Mouse (Mus musculus) skeletal muscle tissue, postnatal 0 days (tissue): Measurements from ENCODE around the gene Prg2. TPM values are rescaled to one million over a fixed set of nuclear protein-coding genes. Genes with fewer than 3 reads are reported as not detected.

Source experiments
- polyA plus RNA-seq: library from polyadenylated mRNA; unstranded; fragments of >200 nt; fragmentation: Nextera tagmentation; extraction: Ambion mirVana; gene quantifications from 2 replicates; pipeline ENCODE4 v1.2.1, GENCODE M21; 2015

Gene Prg2
- polyA plus RNA-seq, result not detected in 2 replicates

DNA sequence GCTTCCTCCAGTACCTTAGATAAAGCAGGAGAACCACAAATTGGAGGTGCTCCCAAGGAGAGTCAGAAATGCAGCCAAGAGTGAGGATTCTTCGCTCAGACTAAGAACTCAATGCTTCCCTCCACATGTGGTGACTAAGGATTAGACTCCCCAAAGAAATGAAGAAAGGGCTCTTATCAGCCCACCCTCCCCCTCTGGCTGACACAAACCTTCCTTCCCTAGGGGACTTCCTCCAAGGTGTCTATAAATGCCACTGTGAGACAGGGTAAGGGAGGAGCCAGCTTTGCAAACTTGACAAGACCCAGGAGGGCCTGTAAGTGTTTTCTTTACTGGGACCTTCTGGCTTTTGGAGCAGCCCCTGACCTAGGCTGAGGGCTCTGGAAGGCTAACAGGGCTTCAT is at the start of gene Prg2:
Gene Prg2 (plus strand): TSS at position 274 of the 400 bp plus-strand sequence.

DNA sequence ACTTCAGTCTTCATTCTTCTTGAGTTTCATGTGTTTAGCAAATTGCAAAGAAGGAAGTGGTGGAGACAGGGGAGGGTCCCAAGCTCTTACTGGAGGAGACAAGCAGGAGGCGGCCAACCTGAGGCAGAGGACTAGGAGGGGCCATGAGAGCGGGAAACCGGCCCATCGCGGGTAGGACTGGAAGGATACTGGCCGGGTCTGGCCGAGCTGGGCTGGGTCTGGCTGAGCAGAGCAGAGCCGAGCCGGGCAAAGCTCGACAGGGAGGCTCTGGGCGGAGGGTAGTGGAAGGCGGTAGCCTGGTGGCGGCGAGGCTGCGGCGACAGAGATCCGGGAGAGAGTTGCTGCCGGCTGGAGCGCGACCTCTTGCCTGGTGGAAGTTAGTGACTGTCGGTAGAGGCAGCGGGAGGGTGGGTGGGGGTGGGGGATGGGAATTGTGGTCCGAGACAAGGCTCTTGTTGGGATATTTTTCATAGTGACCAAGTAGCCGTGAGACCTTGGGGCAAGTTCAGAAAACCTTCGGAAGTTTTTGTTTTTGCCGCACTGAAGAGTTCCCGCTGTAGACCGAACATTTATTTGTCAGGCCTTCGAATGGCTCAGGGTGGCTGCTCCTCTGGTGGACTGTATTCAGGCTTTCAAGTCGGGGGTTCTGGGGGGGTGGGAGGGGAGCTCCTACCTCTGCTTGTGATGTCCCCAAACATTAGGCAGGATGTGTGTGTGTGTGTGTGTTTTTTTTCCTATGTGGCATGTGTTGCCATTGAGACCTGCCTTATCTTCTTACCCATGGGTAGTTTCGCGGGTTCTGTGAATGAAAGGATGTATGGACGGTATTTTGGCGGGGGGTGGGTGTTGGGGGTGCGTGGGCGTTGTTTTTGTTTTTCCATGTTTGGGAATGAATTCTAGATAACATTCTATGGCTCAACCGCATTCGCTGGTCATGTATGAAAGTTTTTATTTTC is 43.5 kb upstream of the Prg2 start, which contains the start of gene Slc43a3:
Gene Slc43a3 (plus strand): TSS at position 106 of the 956 bp plus-strand sequence.

DNA sequence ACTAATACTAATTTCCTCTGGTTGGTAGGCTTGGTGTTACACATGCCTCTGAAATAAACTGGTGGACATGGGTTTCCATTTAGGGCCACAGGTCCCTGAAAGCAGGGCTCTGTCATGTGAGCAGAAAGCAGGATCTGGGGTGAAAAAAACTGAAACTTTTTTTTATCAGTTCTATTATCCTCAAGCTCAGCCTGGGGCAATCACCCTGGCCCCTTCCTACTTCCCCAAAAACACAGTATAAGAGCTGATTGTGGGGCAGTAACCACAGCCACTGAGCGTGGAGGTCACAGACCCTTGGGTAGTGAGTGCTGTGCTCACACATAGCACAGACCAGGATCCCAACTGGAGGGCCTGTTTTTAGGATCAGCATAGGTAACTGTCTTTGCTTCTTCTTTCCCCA is 7.7 kb downstream of the Prg2 start, which contains the start of gene Prg3:
Gene Prg3 (plus strand): TSS at position 286 of the 400 bp plus-strand sequence.

Other genes with a start within 250 kb of the Prg2 start
- 1.5 and 1.6 TPM in 2 replicates for gene Ypel4, start 246.4 kb upstream of the Prg2 start, polyA plus RNA-seq
- gene Gm19426, start 236.8 kb upstream of the Prg2 start, polyA plus RNA-seq, result 1.8 and 2.0 TPM in 2 replicates
- gene Serping1, start 205.0 kb upstream of the Prg2 start, polyA plus RNA-seq, result 64.7 and 70.4 TPM in 2 replicates
- gene Ube2l6, start 181.6 kb upstream of the Prg2 start, polyA plus RNA-seq, result 20.2 and 24.6 TPM in 2 replicates
- 106 and 109 TPM in 2 replicates for gene Smtnl1, start 157.8 kb upstream of the Prg2 start, polyA plus RNA-seq
- 67.6 and 83.8 TPM in 2 replicates for gene Timm10, start 153.5 kb upstream of the Prg2 start, polyA plus RNA-seq
- gene Slc43a1, start 141.6 kb upstream of the Prg2 start, polyA plus RNA-seq, result 7.4 and 10.3 TPM in 2 replicates
- 0.45 TPM in 2 replicates for gene Rtn4rl2, start 93.8 kb upstream of the Prg2 start, polyA plus RNA-seq
- 14.5 and 20.2 TPM in 2 replicates for gene Slc43a3, start 43.9 kb upstream of the Prg2 start, polyA plus RNA-seq
- gene Prg3, start 7.8 kb downstream of the Prg2 start, polyA plus RNA-seq, result not detected in 2 replicates
- 64.4 and 71.4 TPM in 2 replicates for gene Ssrp1, start 56.8 kb downstream of the Prg2 start, polyA plus RNA-seq
- 0.37 and 0.56 TPM in 2 replicates for gene P2rx3, start 57.0 kb downstream of the Prg2 start, polyA plus RNA-seq
- 14.3 and 18.4 TPM in 2 replicates for gene Tnks1bp1, start 67.6 kb downstream of the Prg2 start, polyA plus RNA-seq
- gene Aplnr, start 155.8 kb downstream of the Prg2 start, polyA plus RNA-seq, result 42.9 and 58.4 TPM in 2 replicates
- 0.43 and 0.58 TPM in 2 replicates for gene Lrrc55, start 216.7 kb downstream of the Prg2 start, polyA plus RNA-seq